Mouse (Mus musculus) ES-Bruce4 (cell line): ENCODE results near the gene Erich6b. TPM values are rescaled to one million over a fixed set of nuclear protein-coding genes. Genes with fewer than 3 reads are reported as not detected.

Experiments used
- H3K27ac ChIP-seq: 2 replicates; pipeline ENCODE4 v1.5.1; 2012; ENCODE audit warnings: low read length, inconsistent platforms; ENCODE audit not compliant: insufficient read depth
- H3K27me3 ChIP-seq: 2 replicates; pipeline ENCODE4 v1.6.1; 2012; ENCODE audit warnings: mild to moderate bottlenecking, low read length, inconsistent platforms; ENCODE audit not compliant: control insufficient read depth, poor library complexity, insufficient read depth, severe bottlenecking
- H3K36me3 ChIP-seq: 2 replicates; pipeline ENCODE4 v1.6.1; 2012; ENCODE audit warnings: inconsistent platforms, mild to moderate bottlenecking, low read length, moderate library complexity; ENCODE audit not compliant: control insufficient read depth, poor library complexity, insufficient read depth, severe bottlenecking
- H3K4me1 ChIP-seq: one replicate; pipeline ENCODE4 v1.8.1; 2011; ENCODE audit warnings: low read length; ENCODE audit not compliant: control insufficient read depth, insufficient read depth
- H3K4me3 ChIP-seq: 2 replicates; pipeline ENCODE4 v1.5.1; 2011; ENCODE audit warnings: low read depth, mild to moderate bottlenecking, low read length
- H3K9ac ChIP-seq: 2 replicates; pipeline ENCODE4 v1.6.1; 2012; ENCODE audit warnings: low read depth, mild to moderate bottlenecking, inconsistent platforms; ENCODE audit not compliant: poor library complexity, severe bottlenecking
- H3K9me3 ChIP-seq: replicated peaks from 2 replicates; pipeline ENCODE4 v1.6.1; 2012; ENCODE audit warnings: mild to moderate bottlenecking, low read length, inconsistent platforms; ENCODE audit not compliant: control insufficient read depth, poor library complexity, insufficient read depth, severe bottlenecking
- CTCF ChIP-seq: IDR thresholded peaks from one replicate; pipeline ENCODE4 v1.8.1; 2011; ENCODE audit warnings: low read depth, low read length
- EP300 ChIP-seq: IDR thresholded peaks from 2 replicates; pipeline ENCODE4 v1.6.1; 2011; ENCODE audit warnings: low read depth, low read length; ENCODE audit not compliant: insufficient read depth
- POLR2A ChIP-seq: IDR thresholded peaks from one replicate; pipeline ENCODE4 v1.8.1; 2011; ENCODE audit warnings: low read length; ENCODE audit not compliant: insufficient read depth
- polyA plus RNA-seq: library from polyadenylated mRNA; stranded (reverse); fragments of >200 nt; gene quantifications from 2 replicates; pipeline ENCODE4 v1.2.4, GENCODE M21; 2011; ENCODE audit warnings: low read depth; ENCODE audit not compliant: missing spikeins, insufficient read depth, insufficient read length

Gene Erich6b
- polyA plus RNA-seq, 1 experiment = not detected

DNA sequence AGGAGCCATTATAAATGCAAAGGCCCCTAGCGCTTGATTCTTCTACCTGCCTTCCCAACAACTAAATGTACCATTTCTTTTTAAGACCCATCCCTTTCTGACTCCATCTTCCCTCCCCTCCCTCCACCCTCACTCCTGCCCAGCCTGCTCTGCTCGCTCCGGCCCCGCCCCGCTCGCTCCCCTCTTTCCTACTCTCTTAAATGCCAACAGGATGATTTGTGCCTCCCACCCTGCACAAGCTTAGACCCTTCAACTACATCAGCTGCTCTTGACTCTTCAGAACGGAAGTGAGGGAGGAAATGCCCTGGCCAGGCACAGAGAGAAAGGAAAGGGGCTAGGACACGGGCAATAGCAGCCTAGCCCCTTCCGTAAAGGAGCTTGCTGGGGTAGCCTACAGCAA, 4.0 kb downstream of the Erich6b start:
- Histone ChIP-seq H3K27me3 (no peaks in the 10 kb centered on the region), H3K27ac (no peak overlapping the region), H3K4me1 (no peaks in the 10 kb centered on the region), H3K9me3 (no peaks in the 10 kb centered on the region), H3K36me3 (no peaks in the 10 kb centered on the region), H3K4me3 (no peak overlapping the region), H3K9ac (no peak overlapping the region)
- no peak for TF ChIP-seq EP300
- no peak for TF ChIP-seq POLR2A
- no peak for TF ChIP-seq CTCF

DNA sequence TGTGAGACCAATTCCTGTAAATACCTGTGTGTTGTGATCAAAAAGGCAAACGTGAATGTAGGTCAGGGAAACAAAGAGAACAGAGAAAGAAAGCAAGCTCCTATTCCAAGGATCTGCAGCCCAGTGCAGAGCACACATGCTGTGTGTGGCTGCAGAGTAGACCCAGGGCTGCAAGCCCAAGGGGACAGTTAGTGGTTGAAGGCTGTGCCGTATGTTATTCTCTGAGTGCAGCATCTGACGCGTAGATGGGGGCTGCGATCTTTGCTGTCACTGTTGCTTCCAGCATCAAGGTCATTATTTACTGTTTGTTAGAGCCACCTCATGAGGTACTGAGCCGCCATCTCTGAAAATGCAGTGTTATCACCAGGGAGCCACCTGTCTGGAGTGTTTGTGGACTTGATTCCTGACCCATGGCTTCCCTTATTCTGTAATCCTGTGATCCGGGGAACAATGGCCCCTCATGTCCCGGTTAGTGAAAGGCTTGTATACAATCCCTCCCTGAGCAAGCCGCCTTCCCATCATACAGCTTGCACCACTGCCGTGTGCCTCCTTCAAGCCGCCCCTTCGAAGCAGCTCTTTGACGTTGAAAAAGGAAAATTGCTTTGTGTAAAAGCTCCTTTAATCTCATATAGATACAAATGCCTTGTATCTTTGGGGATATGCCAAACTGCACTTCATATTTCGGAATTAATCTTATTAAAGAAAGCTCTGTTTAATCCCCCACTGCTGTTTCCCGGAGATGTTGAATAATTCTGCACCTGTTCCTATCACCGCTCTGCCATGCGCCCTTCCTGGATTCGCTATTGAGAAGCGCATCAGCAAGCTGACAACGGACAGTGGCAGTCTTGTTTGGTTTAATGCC, 5.1 kb downstream of the Erich6b start:
- H3K27me3 ChIP-seq = no peaks in the 10 kb centered on the region
- H3K36me3 ChIP-seq = no peaks in the 10 kb centered on the region
- H3K9ac ChIP-seq = no peak overlapping the region
- no peaks in the 10 kb centered on the region for H3K4me1 ChIP-seq
- H3K9me3 ChIP-seq = no peaks in the 10 kb centered on the region
- no peak overlapping the region for H3K4me3 ChIP-seq
- no peak overlapping the region for H3K27ac ChIP-seq
- TF ChIP-seq CTCF (no peak), EP300 (no peak), POLR2A (no peak)

DNA sequence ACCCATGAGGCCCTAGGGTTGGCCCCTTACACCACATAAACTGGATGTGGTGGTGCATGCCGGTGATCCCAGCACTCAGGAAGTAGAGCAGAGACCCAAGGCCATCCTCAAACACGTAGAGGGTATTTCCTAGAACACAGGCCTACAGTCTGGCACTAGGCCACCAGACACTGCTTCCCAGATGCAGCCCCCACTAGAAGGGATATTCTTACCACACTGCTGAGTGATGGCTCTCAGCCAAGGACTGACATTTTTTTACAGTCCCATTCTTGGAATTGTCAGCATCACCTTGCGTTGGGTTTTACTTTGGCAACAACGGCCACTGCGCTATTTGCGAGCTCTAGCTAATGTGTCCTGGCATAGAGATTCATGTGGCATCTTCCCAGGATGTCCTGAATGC, 18.9 kb downstream of the Erich6b start:
- TF ChIP-seq POLR2A (no peak), CTCF (no peak), EP300 (no peak)
- no peak overlapping the region for H3K27ac ChIP-seq
- H3K9me3 ChIP-seq = no peaks in the 10 kb centered on the region
- no peaks in the 10 kb centered on the region for H3K36me3 ChIP-seq
- H3K4me1 ChIP-seq = no peaks in the 10 kb centered on the region
- H3K9ac ChIP-seq = no peak overlapping the region
- no peaks in the 10 kb centered on the region for H3K27me3 ChIP-seq
- H3K4me3 ChIP-seq = no peak overlapping the region

DNA sequence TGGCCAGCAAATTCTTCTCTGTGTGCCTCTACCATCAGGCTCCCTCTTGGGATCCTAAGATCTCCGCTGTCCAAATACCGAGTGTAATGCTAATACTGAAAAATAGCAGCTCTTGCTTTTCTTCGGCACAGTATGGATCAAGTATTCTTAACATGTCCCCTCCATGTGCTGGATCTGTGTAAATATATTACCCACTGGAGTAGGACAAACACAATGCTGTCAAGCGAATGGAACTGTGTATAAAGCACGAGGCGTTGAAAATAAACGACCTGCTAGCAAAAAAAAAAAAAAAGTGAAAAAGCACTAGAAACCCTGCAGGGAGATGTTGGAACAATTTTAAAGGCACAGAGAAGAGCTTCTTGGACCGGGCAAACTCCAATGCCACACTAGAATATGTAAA, 19.5 kb downstream of the Erich6b start:
- H3K9me3 ChIP-seq = no peaks in the 10 kb centered on the region
- TF ChIP-seq EP300 (no peak), POLR2A (no peak), CTCF (no peak)
- no peak overlapping the region for H3K27ac ChIP-seq
- no peaks in the 10 kb centered on the region for H3K4me1 ChIP-seq
- H3K27me3 ChIP-seq = no peaks in the 10 kb centered on the region
- no peak overlapping the region for H3K4me3 ChIP-seq
- no peaks in the 10 kb centered on the region for H3K36me3 ChIP-seq
- H3K9ac ChIP-seq = no peak overlapping the region

DNA sequence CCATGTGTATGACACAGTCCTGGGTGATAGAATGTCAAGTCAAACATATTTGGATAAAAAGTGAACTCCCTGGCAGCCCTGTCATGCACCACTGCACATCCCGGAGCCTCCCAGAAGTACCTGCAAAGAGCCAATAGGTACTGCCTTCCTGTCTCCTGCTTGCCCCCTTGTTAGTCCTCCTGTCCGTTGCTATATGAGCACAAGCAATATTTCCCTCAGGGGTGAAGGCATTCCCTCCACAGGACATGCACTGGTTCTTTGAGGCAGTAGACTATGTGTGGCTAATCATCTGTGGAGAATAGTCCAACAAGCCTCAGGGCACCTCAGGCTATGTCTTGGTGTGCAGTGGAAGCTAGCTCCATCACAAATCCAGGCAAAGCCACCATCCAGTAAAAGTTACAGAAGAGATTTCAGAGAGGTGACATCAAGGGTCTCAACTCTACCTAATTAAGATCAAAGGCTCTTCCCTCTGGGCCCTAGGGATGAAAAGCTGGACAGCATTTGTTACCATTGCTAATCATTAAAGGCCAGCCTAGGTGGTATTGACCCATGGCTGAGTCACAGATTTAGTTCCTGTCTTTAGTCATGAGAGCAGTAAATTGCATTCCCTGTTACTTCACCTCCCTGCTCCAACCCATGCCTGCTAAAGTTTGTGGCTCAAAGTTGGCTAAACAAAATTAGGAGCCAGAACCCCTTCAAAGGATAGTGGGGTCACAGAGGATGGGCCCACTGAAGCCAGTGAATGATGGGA, 23.5 kb downstream of the Erich6b start:
- no peak overlapping the region for H3K4me3 ChIP-seq
- TF ChIP-seq POLR2A = no peak
- TF ChIP-seq CTCF = no peak
- TF ChIP-seq EP300 = no peak
- H3K9ac ChIP-seq = no peak overlapping the region
- no peaks in the 10 kb centered on the region for H3K4me1 ChIP-seq
- no peaks in the 10 kb centered on the region for H3K27me3 ChIP-seq
- no peaks in the 10 kb centered on the region for H3K9me3 ChIP-seq
- no peaks in the 10 kb centered on the region for H3K36me3 ChIP-seq
- H3K27ac ChIP-seq = no peak overlapping the region
